Mouse (Mus musculus): Measurements from ENCODE around the gene Rpn1. TPM values are rescaled to one million over a fixed set of nuclear protein-coding genes. Genes with fewer than 3 reads are reported as not detected.

The Rpn1 gene
- polyA plus RNA-seq, 1 experiment from 2014 or later: 391 TPM

GRCm38 (mm10) chr6:88133878-88134277 is 49.6 kb downstream of the Rpn1 start:
- peaks cover 12% of the 10 kb centered on the region; the same call in 1 of the 2 replicates for H3K4me1 ChIP-seq (ENCODE audit: control insufficient read depth, insufficient read depth, low read length)
- no peak overlapping the region for H3K27ac ChIP-seq (replicated peaks; ENCODE audit: low read depth, low read length)
- ATAC-seq (ENCODE audit: low read depth) (no peak), DNase-seq (ENCODE audit: low spot score) (peak; percentile 51)
- WGBS: 42% methylated on average over 6 of the region's 6 CpGs
- H3K4me3 ChIP-seq (ENCODE audit: low read depth, low read length): no peak overlapping the region
- no peaks in the 10 kb centered on the region for H3K9me3 ChIP-seq (ENCODE audit: control insufficient read depth, low read length)
- no peak overlapping the region for H3K4me2 ChIP-seq (ENCODE audit: low read depth, low read length)
- no peaks in the 10 kb centered on the region for H3K36me3 ChIP-seq (ENCODE audit: control insufficient read depth, insufficient read depth, low read length)
- H3K9ac ChIP-seq (ENCODE audit: low read depth, low read length): no peak overlapping the region
- no peaks in the 10 kb centered on the region for H3K27me3 ChIP-seq (replicated peaks; ENCODE audit: control insufficient read depth, insufficient read depth, low read length)

GRCm38 (mm10) chr6:88136201-88136631 is 51.9 kb downstream of the Rpn1 start:
- 0 out of 2 replicates have a peak overlapping the region, but pooled peaks have one; percentile 8 for H3K4me3 ChIP-seq (ENCODE audit: low read depth, low read length)
- no peaks in the 10 kb centered on the region for H3K27me3 ChIP-seq (replicated peaks; ENCODE audit: control insufficient read depth, insufficient read depth, low read length)
- 32% methylated on average over 15 of the region's 15 CpGs for WGBS
- peak overlapping the region; percentile 22; the same call in 1 of the 2 replicates for H3K9ac ChIP-seq (ENCODE audit: low read depth, low read length)
- H3K9me3 ChIP-seq (ENCODE audit: control insufficient read depth, low read length): no peaks in the 10 kb centered on the region
- no peak for DNase-seq (ENCODE audit: low spot score)
- peak overlapping the region; percentile 45 for H3K4me2 ChIP-seq (ENCODE audit: low read depth, low read length)
- H3K4me1 ChIP-seq (ENCODE audit: control insufficient read depth, insufficient read depth, low read length): peaks cover 12% of the 10 kb centered on the region; the same call in 1 of the 2 replicates
- no peak overlapping the region for H3K27ac ChIP-seq (replicated peaks; ENCODE audit: low read depth, low read length)
- ATAC-seq (ENCODE audit: low read depth): no peak
- H3K36me3 ChIP-seq (ENCODE audit: control insufficient read depth, insufficient read depth, low read length): no peaks in the 10 kb centered on the region

GRCm38 (mm10) chr6:88138485-88138884 is 54.2 kb downstream of the Rpn1 start:
- H3K9ac ChIP-seq (ENCODE audit: low read depth, low read length): no peak overlapping the region
- H3K36me3 ChIP-seq (ENCODE audit: control insufficient read depth, insufficient read depth, low read length): no peaks in the 10 kb centered on the region
- DNase-seq (ENCODE audit: low spot score) (no peak), ATAC-seq (ENCODE audit: low read depth) (no peak)
- no peaks in the 10 kb centered on the region for H3K27me3 ChIP-seq (replicated peaks; ENCODE audit: control insufficient read depth, insufficient read depth, low read length)
- no peak overlapping the region for H3K4me2 ChIP-seq (ENCODE audit: low read depth, low read length)
- no peaks in the 10 kb centered on the region for H3K9me3 ChIP-seq (ENCODE audit: control insufficient read depth, low read length)
- no peak overlapping the region for H3K27ac ChIP-seq (replicated peaks; ENCODE audit: low read depth, low read length)
- H3K4me3 ChIP-seq (ENCODE audit: low read depth, low read length): no peak overlapping the region
- H3K4me1 ChIP-seq (ENCODE audit: control insufficient read depth, insufficient read depth, low read length): peaks cover 8% of the 10 kb centered on the region; the same call in 1 of the 2 replicates
- WGBS: 78% methylated on average over 3 of the region's 3 CpGs

GRCm38 (mm10) chr6:88140264-88140663 is 56.0 kb downstream of the Rpn1 start:
- H3K36me3 ChIP-seq (ENCODE audit: control insufficient read depth, insufficient read depth, low read length): no peaks in the 10 kb centered on the region
- peak; percentile 40 for DNase-seq (ENCODE audit: low spot score)
- no peak overlapping the region for H3K4me3 ChIP-seq (ENCODE audit: low read depth, low read length)
- no peaks in the 10 kb centered on the region for H3K27me3 ChIP-seq (replicated peaks; ENCODE audit: control insufficient read depth, insufficient read depth, low read length)
- WGBS: 65% methylated on average over 8 of the region's 8 CpGs
- no peak overlapping the region for H3K9ac ChIP-seq (ENCODE audit: low read depth, low read length)
- H3K27ac ChIP-seq (replicated peaks; ENCODE audit: low read depth, low read length): no peak overlapping the region
- no peaks in the 10 kb centered on the region for H3K9me3 ChIP-seq (ENCODE audit: control insufficient read depth, low read length)
- H3K4me1 ChIP-seq (ENCODE audit: control insufficient read depth, insufficient read depth, low read length): peaks cover 8% of the 10 kb centered on the region; the same call in 1 of the 2 replicates
- no peak for ATAC-seq (ENCODE audit: low read depth)
- H3K4me2 ChIP-seq (ENCODE audit: low read depth, low read length): no peak overlapping the region

- Histone ChIP-seq H3K27me3 (replicated peaks; ENCODE audit: control insufficient read depth, insufficient read depth, low read length) (no peaks in the 10 kb centered on the region), H3K9me3 (ENCODE audit: control insufficient read depth, low read length) (no peaks in the 10 kb centered on the region), H3K4me3 (ENCODE audit: low read depth, low read length) (no peak overlapping the region), H3K36me3 (ENCODE audit: control insufficient read depth, insufficient read depth, low read length) (no peaks in the 10 kb centered on the region), H3K4me1 (ENCODE audit: control insufficient read depth, insufficient read depth, low read length) (no peaks in the 10 kb centered on the region), H3K4me2 (ENCODE audit: low read depth, low read length) (no peak overlapping the region), H3K9ac (ENCODE audit: low read depth, low read length) (no peak overlapping the region), H3K27ac (replicated peaks; ENCODE audit: low read depth, low read length) (no peak overlapping the region)
- no peak for ATAC-seq (ENCODE audit: low read depth)
- DNase-seq (ENCODE audit: low spot score): no peak
- 71% methylated on average over 4 of the region's 4 CpGs for WGBS
These were observed 61.5 kb downstream of the Rpn1 start for GRCm38 (mm10) chr6:88145793-88146192.

- Histone ChIP-seq H3K27me3 (replicated peaks; ENCODE audit: control insufficient read depth, insufficient read depth, low read length) (no peaks in the 10 kb centered on the region), H3K27ac (replicated peaks; ENCODE audit: low read depth, low read length) (peak overlapping the region; percentile 49; the same call in 1 of the 2 replicates)
These were observed 62.3 kb downstream of the Rpn1 start for GRCm38 (mm10) chr6:88146576-88146975.

GRCm38 (mm10) chr6:88147411-88148003 is 63.2 kb downstream of the Rpn1 start:
- Histone ChIP-seq H3K27ac (replicated peaks; ENCODE audit: low read depth, low read length) (peak overlapping the region; percentile 49), H3K4me2 (ENCODE audit: low read depth, low read length) (no peak overlapping the region), H3K36me3 (ENCODE audit: control insufficient read depth, insufficient read depth, low read length) (no peaks in the 10 kb centered on the region), H3K9me3 (ENCODE audit: control insufficient read depth, low read length) (no peaks in the 10 kb centered on the region), H3K4me1 (ENCODE audit: control insufficient read depth, insufficient read depth, low read length) (no peaks in the 10 kb centered on the region), H3K4me3 (ENCODE audit: low read depth, low read length) (no peak overlapping the region), H3K9ac (ENCODE audit: low read depth, low read length) (no peak overlapping the region), H3K27me3 (replicated peaks; ENCODE audit: control insufficient read depth, insufficient read depth, low read length) (no peaks in the 10 kb centered on the region)
- DNase-seq (ENCODE audit: low spot score): peak; percentile 50
- ATAC-seq (ENCODE audit: low read depth): peak; percentile 47
- WGBS: 66% methylated on average over 14 of the region's 16 CpGs

More at GRCm38 (mm10) chr6:88146576-88146975, 62.3 kb downstream of the Rpn1 start:
- no peak overlapping the region for H3K9ac ChIP-seq (ENCODE audit: low read depth, low read length)
- DNase-seq (ENCODE audit: low spot score): no peak
- no peak for ATAC-seq (ENCODE audit: low read depth)
- H3K9me3 ChIP-seq (ENCODE audit: control insufficient read depth, low read length): no peaks in the 10 kb centered on the region
- no peak overlapping the region for H3K4me3 ChIP-seq (ENCODE audit: low read depth, low read length)
- no peaks in the 10 kb centered on the region for H3K4me1 ChIP-seq (ENCODE audit: control insufficient read depth, insufficient read depth, low read length)
- H3K4me2 ChIP-seq (ENCODE audit: low read depth, low read length): no peak overlapping the region
- WGBS: 67% methylated on average over 8 of the region's 8 CpGs
- no peaks in the 10 kb centered on the region for H3K36me3 ChIP-seq (ENCODE audit: control insufficient read depth, insufficient read depth, low read length)

- no peaks in the 10 kb centered on the region for H3K27me3 ChIP-seq (replicated peaks; ENCODE audit: control insufficient read depth, insufficient read depth, low read length)
- no peak for ATAC-seq (ENCODE audit: low read depth)
- H3K4me1 ChIP-seq (ENCODE audit: control insufficient read depth, insufficient read depth, low read length): no peaks in the 10 kb centered on the region
- H3K27ac ChIP-seq (replicated peaks; ENCODE audit: low read depth, low read length): no peak overlapping the region
- H3K9ac ChIP-seq (ENCODE audit: low read depth, low read length): no peak overlapping the region
- H3K9me3 ChIP-seq (ENCODE audit: control insufficient read depth, low read length): no peaks in the 10 kb centered on the region
- no peak overlapping the region for H3K4me3 ChIP-seq (ENCODE audit: low read depth, low read length)
- no peak for DNase-seq (ENCODE audit: low spot score)
- WGBS: 77% methylated on average over 4 of the region's 4 CpGs
- H3K36me3 ChIP-seq (ENCODE audit: control insufficient read depth, insufficient read depth, low read length): no peaks in the 10 kb centered on the region
- no peak overlapping the region for H3K4me2 ChIP-seq (ENCODE audit: low read depth, low read length)
These were observed 67.1 kb downstream of the Rpn1 start for GRCm38 (mm10) chr6:88151335-88151734.

- Histone ChIP-seq H3K9me3 (ENCODE audit: control insufficient read depth, low read length) (no peaks in the 10 kb centered on the region), H3K36me3 (ENCODE audit: control insufficient read depth, insufficient read depth, low read length) (no peaks in the 10 kb centered on the region), H3K4me3 (ENCODE audit: low read depth, low read length) (no peak overlapping the region), H3K27ac (replicated peaks; ENCODE audit: low read depth, low read length) (peak overlapping the region; percentile 52), H3K4me2 (ENCODE audit: low read depth, low read length) (no peak overlapping the region), H3K9ac (ENCODE audit: low read depth, low read length) (no peak overlapping the region), H3K27me3 (replicated peaks; ENCODE audit: control insufficient read depth, insufficient read depth, low read length) (no peaks in the 10 kb centered on the region), H3K4me1 (ENCODE audit: control insufficient read depth, insufficient read depth, low read length) (no peaks in the 10 kb centered on the region)
- DNase-seq (ENCODE audit: low spot score): peak; percentile 48
- ATAC-seq (ENCODE audit: low read depth): no peak
- WGBS: 77% methylated on average over 14 of the region's 14 CpGs
These were observed 67.9 kb downstream of the Rpn1 start for GRCm38 (mm10) chr6:88152127-88152705.
